Mouse (Mus musculus) layer of hippocampus, adult 2 months (tissue): ENCODE measurements around the gene D1Ertd622e. TPM values are rescaled to one million over a fixed set of nuclear protein-coding genes. Genes with fewer than 3 reads are reported as not detected.
"Not testable (repeated sequence)": the region's sequence is repeated elsewhere in the genome, so short reads cannot be mapped to it uniquely, and the experiment has no call there.

ENCODE experiments used
- DNase-seq, 2 experiments: peaks; one replicate each; pipeline ENCODE4 v3.0.0; 2022; ENCODE audit warnings: low spot score in 2 of 2
- H3K27ac ChIP-seq: fragments of 200-600 bp; 2 replicates; pipeline ENCODE4 v1.8.1; 2022
- H3K4me3 ChIP-seq: fragments of 200-600 bp; 2 replicates; pipeline ENCODE4 v1.8.1; 2022; ENCODE audit warnings: mild to moderate bottlenecking
- CTCF ChIP-seq: fragments of 200-600 bp; conservative IDR thresholded peaks from 2 replicates; pipeline ENCODE4 v1.8.1; 2022; ENCODE audit warnings: antibody characterized with exemption, mild to moderate bottlenecking, moderate library complexity
- total RNA-seq, 2 experiments: library from RNA; stranded (reverse); gene quantifications; 2 replicates each; pipeline ENCODE4 v1.2.3; 2021

D1Ertd622e gene
- total RNA-seq, 2 experiments from 2014 or later = 42.1 to 42.8 TPM

- no peak overlapping the region for H3K4me3 ChIP-seq
- no peak overlapping the region for H3K27ac ChIP-seq
- no peak for TF ChIP-seq CTCF
- no peak for DNase-seq
Observed at GRCm38 (mm10) chr1:97599101-97599500, 62.8 kb downstream of the D1Ertd622e start.

GRCm38 (mm10) chr1:97588561-97588960 lies 73.3 kb downstream of the D1Ertd622e start:
- Histone ChIP-seq H3K27ac (no peak overlapping the region), H3K4me3 (no peak overlapping the region)
- TF ChIP-seq CTCF = no peak
- DNase-seq = no peak

- no peak overlapping the region for H3K4me3 ChIP-seq
- DNase-seq = no peak
- H3K27ac ChIP-seq = no peak overlapping the region
- no peak for TF ChIP-seq CTCF
Observed at GRCm38 (mm10) chr1:97585106-97585505, 76.8 kb downstream of the D1Ertd622e start.

- DNase-seq = no peak
- Histone ChIP-seq H3K27ac (no peak overlapping the region), H3K4me3 (no peak overlapping the region)
- TF ChIP-seq CTCF = no peak
Observed at GRCm38 (mm10) chr1:97584171-97584570, 77.7 kb downstream of the D1Ertd622e start.

- no peak for TF ChIP-seq CTCF
- Histone ChIP-seq H3K27ac (no peak overlapping the region), H3K4me3 (no peak overlapping the region)
- no peak for DNase-seq
Observed at GRCm38 (mm10) chr1:97583085-97583484, 78.8 kb downstream of the D1Ertd622e start.

- not testable (repeated sequence) for DNase-seq, H3K27ac ChIP-seq, H3K4me3 ChIP-seq
Observed at GRCm38 (mm10) chr1:97580680-97581079, 81.2 kb downstream of the D1Ertd622e start.

- Histone ChIP-seq H3K4me3 (no peak overlapping the region), H3K27ac (no peak overlapping the region)
- TF ChIP-seq CTCF = no peak
- DNase-seq = no peak
Observed at GRCm38 (mm10) chr1:97580270-97580669, 81.6 kb downstream of the D1Ertd622e start.

- Histone ChIP-seq H3K4me3 (no peak overlapping the region), H3K27ac (no peak overlapping the region)
- TF ChIP-seq CTCF = no peak
- no peak for DNase-seq
Observed at GRCm38 (mm10) chr1:97578025-97578417, 83.9 kb downstream of the D1Ertd622e start.

GRCm38 (mm10) chr1:97577062-97578024 lies 84.5 kb downstream of the D1Ertd622e start:
- no peak for TF ChIP-seq CTCF
- Histone ChIP-seq H3K4me3 (no peak overlapping the region), H3K27ac (no peak overlapping the region)
- DNase-seq = no peak

- TF ChIP-seq CTCF = no peak; the same call in 1 of the 2 replicates
- Histone ChIP-seq H3K4me3 (no peak overlapping the region), H3K27ac (no peak overlapping the region)
- DNase-seq = no peak
Observed at GRCm38 (mm10) chr1:97576576-97576975, 85.3 kb downstream of the D1Ertd622e start.

GRCm38 (mm10) chr1:97570814-97571213 lies 91.1 kb downstream of the D1Ertd622e start:
- no peak overlapping the region for H3K27ac ChIP-seq
- DNase-seq = no peak
- no peak overlapping the region for H3K4me3 ChIP-seq
- no peak for TF ChIP-seq CTCF

- Histone ChIP-seq H3K27ac (no peak overlapping the region), H3K4me3 (no peak overlapping the region)
- no peak for DNase-seq
- TF ChIP-seq CTCF = no peak
Observed at GRCm38 (mm10) chr1:97567956-97568355, 93.9 kb downstream of the D1Ertd622e start.

GRCm38 (mm10) chr1:97564641-97565040 lies 97.2 kb downstream of the D1Ertd622e start:
- DNase-seq = no peak
- Histone ChIP-seq H3K4me3 (no peak overlapping the region), H3K27ac (no peak overlapping the region)
- TF ChIP-seq CTCF = no peak

GRCm38 (mm10) chr1:97562867-97563266 lies 99.0 kb downstream of the D1Ertd622e start:
- H3K27ac ChIP-seq = no peak overlapping the region
- DNase-seq = no peak
- no peak for TF ChIP-seq CTCF
- H3K4me3 ChIP-seq = no peak overlapping the region

Other genes starting within 250 kb of the D1Ertd622e start
- 10 to 100 TPM; 11.3 to 11.4 TPM for gene Gin1, start 108.1 kb upstream of the D1Ertd622e start, total RNA-seq
- 10 to 100 TPM; 19.3 to 20.8 TPM for gene Ppip5k2, start 108.3 kb upstream of the D1Ertd622e start, total RNA-seq